Mouse (Mus musculus): ENCODE data around the gene Calm3.

The Calm3 gene

DNA sequence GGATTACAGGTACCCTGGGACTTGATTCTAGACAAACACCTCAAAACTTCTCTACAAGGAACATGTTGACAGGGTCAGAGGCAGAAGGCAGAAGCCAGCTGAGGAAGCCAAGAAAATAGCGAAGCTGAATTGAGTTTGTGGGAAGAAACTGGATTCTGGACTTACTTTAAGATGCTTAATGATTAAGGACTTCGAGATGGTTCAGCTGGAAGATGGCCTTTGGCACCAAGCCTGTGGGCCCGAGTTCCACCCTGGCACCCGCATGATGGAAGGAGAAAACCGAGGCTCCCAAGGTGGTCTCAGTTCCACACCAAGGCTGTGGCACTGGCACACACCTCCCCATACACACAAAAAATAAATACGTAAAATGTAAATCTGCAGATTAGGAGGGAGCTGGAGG lies 33.4 kb downstream of the Calm3 start:
- peak; percentile 41 for DNase-seq (ENCODE audit: low spot score)

GRCm38 (mm10) chr7:16885905-16886304 lies 38.0 kb downstream of the Calm3 start:
- DNase-seq (ENCODE audit: low spot score) = no peak

DNA sequence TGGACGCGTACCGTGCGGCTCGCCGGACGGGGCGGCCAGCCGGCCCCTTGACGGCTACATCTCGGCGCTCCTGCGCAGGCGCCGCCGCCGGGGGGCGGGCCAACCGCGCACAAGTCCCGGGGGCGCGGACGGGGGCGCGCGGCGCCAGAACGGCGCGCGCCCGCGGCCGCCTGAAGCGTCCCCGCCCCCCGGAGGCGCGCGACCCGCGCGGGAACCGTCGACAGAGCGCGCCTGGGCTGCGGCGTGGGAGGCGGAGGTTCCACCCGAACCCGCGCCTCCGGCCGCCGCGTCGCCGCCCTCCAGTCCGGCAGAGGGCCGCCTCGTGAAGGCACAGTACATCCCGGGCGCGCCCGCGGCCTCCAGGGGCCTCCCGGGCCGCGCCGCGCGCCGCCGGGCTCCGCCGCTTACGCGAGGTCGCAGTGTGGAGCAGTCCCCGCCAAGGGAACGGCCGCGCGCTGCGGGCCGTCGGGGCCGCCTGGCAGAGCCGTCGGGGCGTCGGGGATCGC lies 38.6 kb downstream of the Calm3 start:
- no peak for DNase-seq (ENCODE audit: low spot score)

DNA sequence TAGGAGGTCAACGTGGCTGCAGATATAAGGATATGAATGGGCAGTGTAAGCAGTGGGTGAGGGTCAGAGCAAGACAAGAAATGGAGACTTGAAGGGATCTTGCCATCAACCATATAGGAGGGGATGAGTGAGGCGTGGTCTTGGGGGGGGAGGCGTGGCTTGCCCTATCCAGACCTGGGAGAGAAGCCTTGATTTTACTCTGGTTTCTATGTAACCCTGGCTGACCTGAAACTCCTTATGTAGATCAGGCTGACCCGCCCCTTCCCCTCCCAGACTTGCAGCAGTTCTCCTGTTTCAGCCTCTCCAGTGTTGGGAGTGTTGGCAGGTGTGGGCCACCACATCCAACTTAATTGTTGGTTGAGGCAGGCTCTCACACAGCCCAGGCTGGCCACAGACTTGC lies 39.6 kb downstream of the Calm3 start:
- no peak for DNase-seq (ENCODE audit: low spot score)

- DNase-seq (ENCODE audit: low spot score) = no peak
Observed at GRCm38 (mm10) chr7:16883162-16883561, 40.8 kb downstream of the Calm3 start.

DNA sequence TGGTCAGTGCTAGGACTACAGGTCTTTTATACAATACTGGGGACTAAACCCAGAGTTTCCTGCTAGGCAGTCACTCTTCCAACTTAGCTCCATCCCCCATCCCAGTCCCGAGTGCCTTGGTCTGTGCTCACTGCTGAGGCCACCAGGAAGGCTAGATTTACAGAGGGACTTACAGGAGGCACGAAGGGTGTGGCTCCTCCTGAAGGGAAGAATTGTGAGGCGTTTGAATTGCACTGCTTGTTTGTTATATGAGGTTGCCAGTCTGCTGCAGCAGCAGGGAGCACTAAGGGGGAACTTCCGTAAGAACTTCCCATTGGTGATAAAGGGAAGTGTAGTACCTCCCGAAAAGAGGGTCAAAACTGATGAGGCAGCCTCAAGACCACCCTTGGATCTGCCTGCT lies 43.3 kb downstream of the Calm3 start:
- DNase-seq (ENCODE audit: low spot score) = no peak

DNA sequence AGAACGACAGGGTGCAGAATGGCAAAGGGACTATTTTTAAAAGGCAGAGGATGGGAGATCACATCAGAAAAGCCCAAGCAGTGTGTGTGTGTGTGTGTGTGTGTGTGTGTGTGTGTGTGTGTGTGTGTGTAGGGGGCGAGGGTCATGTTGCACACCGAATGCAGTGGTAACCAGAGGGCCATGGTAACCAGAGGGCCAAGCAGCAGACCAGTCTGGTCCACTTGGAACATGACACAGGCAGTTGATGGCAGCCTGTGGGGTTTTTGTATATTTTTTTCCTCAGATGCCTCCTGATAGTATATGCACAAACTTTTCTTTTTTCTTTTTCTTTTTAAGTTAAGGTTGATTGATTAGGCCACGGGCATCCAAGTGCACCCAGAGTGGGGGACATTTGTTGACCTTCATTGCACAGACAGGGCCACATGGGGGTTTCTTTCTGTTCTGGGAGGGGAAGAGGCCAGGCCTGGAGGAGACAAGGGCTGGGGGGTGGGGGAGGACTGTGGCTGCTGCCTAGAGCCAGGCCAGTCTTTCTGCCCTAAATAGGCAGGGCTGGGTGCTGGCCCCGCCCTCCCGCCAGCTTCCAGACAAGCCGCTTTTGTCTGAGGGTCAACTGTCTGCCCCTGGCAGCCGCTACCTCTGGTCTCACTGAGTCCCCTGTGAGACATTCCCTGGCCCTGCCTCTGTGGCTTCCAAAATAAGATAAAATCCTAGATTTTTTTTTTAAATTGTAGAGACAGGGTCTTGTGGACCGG lies 43.9 kb downstream of the Calm3 start:
- peak; percentile 95 for DNase-seq (ENCODE audit: low spot score)

DNA sequence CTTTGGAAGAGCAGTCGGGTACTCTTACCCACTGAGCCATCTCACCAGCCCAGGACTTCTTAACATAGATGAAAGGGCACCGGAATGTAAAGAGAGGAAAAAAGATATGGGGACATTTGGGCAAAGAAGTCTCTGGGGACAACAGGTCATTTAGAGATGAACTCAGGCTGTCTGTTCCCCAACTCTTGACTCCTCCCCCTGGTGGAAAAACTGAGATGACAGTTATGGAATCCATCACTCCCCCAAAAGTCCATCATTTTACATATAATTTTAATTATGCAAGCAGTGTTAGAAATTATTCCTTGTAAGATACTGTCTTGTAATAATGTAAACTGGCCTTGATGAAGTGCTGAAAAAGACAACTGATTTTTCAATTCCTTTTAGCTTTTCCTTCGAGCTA lies 46.2 kb downstream of the Calm3 start:
- DNase-seq (ENCODE audit: low spot score) = no peak

DNA sequence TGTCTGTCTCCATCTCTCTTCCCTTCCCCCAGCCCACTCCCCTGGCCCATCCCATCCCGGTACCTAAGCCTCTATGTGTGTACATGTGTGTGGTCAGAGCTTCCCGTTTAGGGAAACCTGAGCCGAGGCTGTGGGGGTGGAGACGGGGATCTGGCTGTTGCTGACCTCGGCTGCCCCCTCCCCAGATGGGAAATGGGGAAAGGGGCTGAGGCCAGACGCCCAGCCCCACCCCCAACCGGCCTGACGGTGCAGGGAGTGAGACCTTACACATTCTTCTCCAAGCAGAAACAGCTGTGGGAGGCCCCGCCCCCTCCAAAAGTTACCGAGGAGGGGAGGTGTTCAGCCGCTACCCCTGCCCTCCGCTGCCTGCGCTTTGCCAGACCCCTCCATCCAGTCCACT lies 47.3 kb downstream of the Calm3 start:
- DNase-seq (ENCODE audit: low spot score) = peak; percentile 94

- no peak for DNase-seq (ENCODE audit: low spot score)
Observed at GRCm38 (mm10) chr7:16876006-16876405, 47.9 kb downstream of the Calm3 start.

GRCm38 (mm10) chr7:16875326-16875725 lies 48.6 kb downstream of the Calm3 start:
- DNase-seq (ENCODE audit: low spot score) = no peak

- DNase-seq (ENCODE audit: low spot score) = no peak
Observed at GRCm38 (mm10) chr7:16875310-16875325, 48.8 kb downstream of the Calm3 start, which contains the start of gene Dact3. Dact3 (plus strand) TSS chr7:16875317.

DNA sequence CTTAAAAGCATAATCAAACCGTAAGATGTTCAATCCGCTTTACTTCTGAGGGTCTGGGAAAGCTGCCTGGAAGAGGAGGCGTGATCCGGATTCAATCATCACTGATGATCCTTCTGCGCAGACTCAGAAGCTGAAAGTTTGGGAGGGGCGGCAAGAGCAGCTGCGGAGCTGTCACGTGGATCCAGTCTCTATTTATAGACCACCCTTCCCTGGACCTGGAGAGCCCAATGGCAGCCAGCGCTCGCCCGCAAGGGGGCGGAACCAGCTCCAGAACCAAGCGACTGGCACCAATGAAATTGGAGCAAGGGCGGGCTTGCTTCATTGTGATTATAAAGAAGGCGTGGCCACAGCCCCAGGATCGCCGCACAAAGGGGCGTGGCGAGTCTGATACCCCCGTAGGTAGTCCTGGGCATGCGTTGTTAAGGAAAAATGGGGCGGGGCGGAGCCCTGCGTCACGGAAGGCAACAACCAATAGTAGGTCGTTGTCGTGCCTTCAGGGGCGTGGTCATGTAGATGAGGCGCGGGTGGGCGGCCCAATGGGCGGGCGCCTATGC lies 49.1 kb downstream of the Calm3 start:
- peak; percentile 100 for DNase-seq (ENCODE audit: low spot score)

- DNase-seq (ENCODE audit: low spot score) = peak; percentile 89
Observed at GRCm38 (mm10) chr7:16874190-16874589, 49.7 kb downstream of the Calm3 start.

- no peak for DNase-seq (ENCODE audit: low spot score)
Observed at GRCm38 (mm10) chr7:16873392-16873791, 50.5 kb downstream of the Calm3 start.

DNA sequence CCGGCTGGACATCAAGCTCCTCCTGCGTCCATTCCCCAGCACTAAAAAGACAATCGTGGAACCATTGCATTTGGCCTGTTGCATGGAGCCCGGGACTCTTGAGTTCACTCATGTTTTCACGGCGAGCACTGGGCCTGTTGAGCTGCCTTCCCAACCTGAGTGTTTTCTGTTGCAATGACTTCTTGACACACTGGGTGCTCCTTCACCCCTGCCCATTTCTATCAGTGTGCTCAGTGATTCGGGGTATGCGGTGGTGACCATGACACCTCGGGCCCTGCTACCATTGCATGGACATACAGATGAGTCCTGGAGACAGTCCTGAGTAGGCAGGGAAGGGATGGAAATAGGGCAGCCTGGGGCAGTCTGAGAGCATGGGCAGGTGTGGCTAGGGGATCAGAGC lies 51.4 kb downstream of the Calm3 start:
- no peak for DNase-seq (ENCODE audit: low spot score)

DNA sequence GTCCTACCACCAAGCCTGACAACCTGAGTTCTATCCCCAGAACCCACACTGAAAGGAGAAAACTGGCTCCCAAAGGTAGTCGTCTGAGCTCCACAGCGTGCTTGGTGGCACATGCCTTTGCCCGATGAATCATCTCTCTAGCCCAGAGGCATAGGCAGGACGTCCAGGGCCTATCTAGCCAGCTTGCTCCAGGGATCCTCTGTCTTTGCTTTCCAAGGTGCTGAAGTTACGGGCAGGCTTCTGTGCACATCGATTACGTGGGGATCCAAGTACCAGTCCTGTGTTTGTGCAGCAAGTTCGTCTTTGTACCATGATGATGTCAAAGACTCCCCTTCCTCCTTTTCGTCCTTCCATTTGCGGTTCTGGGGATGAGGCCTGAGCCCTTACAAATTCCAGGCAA lies 52.3 kb downstream of the Calm3 start:
- no peak for DNase-seq (ENCODE audit: low spot score)

DNA sequence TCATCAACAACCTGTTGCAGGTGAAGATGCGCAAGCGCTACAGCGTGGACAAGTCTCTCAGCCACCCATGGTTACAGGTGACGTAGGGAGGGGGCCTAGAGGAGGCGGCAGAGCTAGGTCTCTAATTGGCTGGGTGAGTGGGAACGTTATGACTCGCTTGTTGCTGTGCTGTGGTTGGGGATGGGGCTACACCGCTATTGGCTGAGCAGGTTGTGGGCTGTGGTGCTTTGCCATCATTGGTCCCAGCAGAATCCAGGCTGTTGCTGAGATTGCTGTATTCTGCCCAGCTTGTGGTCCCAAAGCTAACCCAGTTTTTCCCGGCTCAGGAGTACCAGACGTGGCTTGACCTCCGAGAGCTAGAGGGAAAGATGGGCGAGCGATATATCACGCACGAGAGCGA lies 54.4 kb downstream of the Calm3 start:
- DNase-seq (ENCODE audit: low spot score) = peak; percentile 86

DNA sequence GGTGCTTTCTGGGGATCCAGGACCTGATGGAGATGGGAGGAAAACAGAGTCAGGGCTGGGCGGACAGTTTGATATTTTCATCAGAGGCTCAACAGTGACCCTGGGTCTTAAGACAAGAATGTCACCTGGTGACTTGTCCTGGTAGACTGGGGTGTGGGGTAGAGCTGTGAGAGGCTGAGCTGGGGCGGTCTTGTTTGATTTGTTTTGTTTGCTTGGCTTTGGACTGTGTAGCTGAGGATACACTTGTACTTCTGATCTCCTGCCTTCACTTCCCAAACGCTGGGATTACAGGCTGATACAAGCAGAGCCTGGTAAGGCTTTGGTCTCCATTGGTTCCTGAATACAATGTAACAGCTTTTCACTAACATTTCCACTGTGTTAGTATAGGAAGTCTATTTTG lies 56.4 kb downstream of the Calm3 start:
- DNase-seq (ENCODE audit: low spot score) = no peak
